Mouse (Mus musculus) kidney, postnatal 36 days (tissue): ENCODE data around the gene Fcho1.

Source experiments
- DNase-seq, 2 experiments: peaks; one replicate each; pipeline ENCODE4 v3.0.0; 2021 to 2022; ENCODE audit warnings: mixed read lengths in 2 of 2

Fcho1 gene

DNA sequence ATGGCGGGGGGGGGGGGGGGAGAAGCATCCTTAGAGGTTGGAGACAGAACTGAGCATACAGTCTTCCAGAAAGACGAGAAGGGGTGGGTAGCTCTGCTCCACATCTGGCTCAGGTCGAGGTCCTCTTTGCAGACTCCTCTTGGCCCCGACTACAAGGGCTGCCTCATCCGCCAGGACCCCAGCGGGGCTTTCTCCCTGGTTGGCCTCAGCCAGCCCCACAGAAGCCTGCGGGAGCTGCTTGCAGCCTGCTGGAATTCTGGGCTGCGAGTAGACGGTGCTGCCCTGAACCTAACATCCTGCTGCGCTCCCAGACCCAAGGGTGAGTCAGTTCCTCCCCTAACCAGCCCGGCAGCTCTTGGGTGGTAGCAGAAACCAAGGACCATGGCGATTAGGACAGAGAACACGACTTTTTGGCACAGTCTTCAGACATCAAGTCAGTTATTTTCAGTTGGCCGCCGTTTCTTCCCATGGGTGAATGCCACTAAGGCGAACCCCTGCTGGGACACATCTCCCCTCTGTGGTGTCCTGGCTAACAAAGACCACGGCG, 44.1 kb downstream of the Fcho1 start:
- no peak for DNase-seq

GRCm38 (mm10) chr8:71680471-71680870, 45.0 kb downstream of the Fcho1 start:
- DNase-seq = peak; percentile 60 to 68

DNA sequence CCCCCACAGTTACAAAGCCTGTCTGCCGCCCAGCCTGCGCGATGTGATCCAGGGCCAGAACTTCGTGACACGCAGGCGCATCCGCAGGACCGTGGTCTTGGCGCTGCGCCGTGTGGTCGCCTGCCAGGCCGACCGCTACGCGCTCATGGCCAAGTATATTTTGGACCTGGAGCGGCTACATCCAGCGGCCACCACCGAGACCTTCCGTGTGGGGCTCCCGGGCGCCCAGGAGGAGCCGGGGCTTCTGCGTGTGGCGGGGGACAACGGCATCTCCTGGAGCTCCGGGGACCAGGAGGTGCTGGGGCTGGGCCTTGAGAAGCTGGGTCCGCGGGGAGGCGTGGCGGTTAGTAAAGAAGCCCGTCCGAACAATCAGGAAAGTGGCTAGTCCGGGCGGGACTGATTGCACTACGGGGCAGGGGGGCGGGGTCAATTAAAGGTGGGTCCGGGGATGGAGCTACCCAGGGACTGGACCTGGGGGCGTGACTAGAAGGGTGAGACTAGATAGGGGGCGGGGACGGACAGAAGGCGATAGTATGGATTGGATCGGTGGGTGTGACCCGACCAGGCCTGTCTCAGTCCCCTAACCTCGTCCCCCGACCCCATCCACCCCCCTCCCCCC, 45.9 kb downstream of the Fcho1 start:
- peak in 1 of 2 experiments; percentile 45 for DNase-seq

GRCm38 (mm10) chr8:71679116-71679515, 46.4 kb downstream of the Fcho1 start:
- no peak for DNase-seq

GRCm38 (mm10) chr8:71678216-71678615, 47.3 kb downstream of the Fcho1 start:
- no peak for DNase-seq

DNA sequence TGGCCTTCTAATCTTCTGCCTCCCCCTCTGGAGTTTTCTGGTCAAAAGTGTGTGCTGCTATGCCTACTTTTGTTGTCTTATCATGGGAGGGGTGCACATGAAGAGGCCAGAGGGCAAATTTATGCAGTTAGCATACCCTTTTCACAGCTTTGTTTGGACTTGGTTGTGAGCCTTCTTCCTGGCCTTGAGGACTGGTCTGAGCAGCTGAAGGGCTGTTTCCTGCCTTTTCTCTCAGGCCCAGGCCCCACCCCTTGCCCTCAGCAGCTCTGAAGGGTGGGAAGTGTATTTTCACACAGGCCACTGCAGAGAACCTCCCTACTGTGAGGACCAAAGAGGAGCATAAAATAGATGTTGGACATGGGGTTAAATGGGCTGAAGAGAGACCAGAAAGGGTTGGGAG, 48.0 kb downstream of the Fcho1 start:
- DNase-seq = peak; percentile 50 to 70

- DNase-seq = no peak
Observed at GRCm38 (mm10) chr8:71676803-71677202, 48.7 kb downstream of the Fcho1 start.

DNA sequence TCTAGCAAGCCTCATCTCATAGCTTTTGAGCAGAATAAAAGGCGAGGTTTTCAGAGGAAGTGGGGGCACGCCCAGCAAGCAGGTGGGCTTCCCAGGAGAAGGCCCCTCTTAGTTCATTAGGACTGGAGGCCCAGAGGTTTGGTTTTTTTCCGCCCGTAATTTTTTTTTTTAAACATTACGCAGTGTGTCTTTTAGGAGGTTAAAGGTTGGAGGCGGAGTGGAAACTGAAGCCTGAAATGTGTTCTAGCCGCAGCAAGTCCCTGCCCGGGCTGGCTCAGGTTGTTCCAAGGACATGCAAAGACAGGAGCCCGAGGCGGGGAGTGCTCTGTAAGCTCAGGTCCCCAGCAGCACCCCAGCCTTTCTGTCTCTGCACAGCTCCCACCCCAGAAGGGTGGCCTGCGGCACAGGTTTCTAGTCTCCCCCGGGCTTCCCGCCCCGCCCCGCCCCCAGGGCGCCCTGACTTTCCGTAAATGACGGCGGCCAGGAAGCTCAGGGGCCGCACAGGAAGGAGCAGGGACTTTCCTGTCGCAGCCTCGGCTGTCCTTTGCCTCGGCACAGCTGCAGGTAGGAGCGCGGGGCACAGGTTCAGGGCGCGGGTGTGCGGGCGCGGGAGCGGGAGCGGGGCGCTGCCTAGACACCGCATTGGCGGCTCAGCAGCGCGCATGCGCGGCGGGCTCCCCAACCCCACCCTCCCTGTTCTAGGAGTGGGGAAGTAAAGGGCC, 49.3 kb downstream of the Fcho1 start, which contains the start of gene Jak3:
Jak3 (plus strand) TSS at position 277 of the 722 bp plus-strand sequence.
- peak; percentile 62 to 76 for DNase-seq

DNA sequence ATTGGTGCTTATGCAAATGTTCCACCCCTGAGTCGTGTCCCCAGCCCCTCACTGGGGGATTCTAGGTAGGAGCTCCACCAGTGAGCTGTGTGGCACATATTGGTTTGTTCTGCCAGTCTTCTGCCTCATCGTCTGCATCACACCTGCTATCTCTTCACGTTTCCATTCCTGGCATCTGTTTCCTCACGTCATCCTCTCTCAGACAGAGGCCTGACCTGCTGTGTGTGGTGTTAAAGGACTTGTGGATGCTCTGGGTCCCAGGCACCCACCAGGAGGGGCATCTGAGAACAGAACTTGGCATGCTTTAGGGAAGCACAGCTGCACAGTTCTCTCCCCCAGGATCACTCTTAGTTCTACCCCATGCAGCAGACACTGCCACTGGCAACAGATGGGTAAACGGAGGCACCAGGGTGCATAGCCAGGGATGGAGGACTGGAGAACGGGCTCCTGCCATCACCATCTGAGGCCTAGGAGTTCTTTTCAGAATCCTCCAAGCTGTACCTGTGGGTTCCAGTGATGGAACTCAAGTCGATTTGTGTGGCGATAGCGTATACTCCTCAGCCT, 50.0 kb downstream of the Fcho1 start:
- DNase-seq = no peak

DNA sequence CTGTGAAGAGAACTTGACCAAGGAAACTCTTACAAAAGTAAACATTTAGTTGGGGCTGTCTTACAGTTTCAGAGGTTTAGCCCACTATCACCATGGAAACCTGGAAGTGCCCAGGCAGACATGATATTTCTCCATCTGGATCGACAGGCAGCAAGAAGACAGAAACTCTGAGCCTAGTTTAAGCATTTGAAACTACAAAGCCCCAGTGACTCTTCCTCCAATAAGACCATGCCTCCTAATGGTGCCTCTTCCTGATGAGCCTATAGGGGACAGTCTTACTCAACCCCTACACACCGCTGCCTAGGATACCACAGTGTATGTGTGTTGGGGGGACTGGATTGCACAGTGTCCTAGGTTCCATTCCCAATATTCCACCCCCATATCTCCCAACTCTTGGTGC, 51.4 kb downstream of the Fcho1 start:
- no peak for DNase-seq

- no peak for DNase-seq
Observed at GRCm38 (mm10) chr8:71672168-71672735, 53.3 kb downstream of the Fcho1 start.

GRCm38 (mm10) chr8:71671549-71671965, 54.0 kb downstream of the Fcho1 start, which contains the start of gene Unc13a:
Unc13a (minus strand) TSS chr8:71671757.
- DNase-seq = peak; percentile 85 to 96

DNA sequence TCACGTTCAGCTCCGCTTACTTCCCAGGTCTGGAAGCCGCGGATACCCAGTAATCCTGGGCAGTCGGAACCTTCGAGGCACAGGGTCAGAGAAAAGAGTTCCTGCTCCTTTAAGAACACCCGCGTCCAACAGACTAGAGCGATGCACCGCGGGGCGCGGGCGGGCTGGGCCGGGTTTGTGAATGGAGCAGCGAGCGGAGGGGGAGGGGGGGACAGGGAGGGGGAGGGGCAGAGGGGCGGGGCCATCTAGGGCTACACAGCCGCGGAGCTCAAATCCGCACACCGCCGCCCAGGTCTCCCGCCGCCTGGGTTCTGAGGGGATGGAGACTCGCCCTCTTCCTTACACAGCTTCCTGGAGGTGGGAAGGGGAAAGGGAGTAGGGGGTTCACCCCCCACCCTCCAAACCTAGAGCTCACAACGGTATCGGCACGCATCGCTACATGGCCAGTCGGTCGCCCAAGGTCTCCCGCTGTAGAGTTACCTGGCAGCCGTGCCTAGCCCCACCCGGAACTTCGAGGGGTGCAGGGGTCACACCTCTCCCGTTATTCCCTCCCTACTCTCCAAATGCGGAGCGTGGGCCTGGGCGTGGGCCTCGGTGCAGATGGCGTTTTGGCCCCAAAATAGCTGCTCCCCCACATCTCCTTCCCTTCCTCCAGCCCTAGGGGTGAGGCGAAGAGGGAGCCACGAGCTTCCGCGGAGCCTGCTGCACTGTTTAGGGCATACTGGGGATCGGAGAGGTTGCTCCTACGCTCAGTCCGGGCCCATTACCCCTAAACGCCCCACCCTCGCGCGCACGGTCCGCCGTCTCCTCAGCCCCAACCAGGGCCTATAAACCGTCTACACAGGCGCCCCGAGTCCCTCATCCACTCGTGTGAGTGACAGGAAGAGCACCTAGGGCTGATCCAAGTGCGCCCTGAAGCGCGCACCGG, 54.6 kb downstream of the Fcho1 start:
- peak; percentile 55 to 65 for DNase-seq

DNA sequence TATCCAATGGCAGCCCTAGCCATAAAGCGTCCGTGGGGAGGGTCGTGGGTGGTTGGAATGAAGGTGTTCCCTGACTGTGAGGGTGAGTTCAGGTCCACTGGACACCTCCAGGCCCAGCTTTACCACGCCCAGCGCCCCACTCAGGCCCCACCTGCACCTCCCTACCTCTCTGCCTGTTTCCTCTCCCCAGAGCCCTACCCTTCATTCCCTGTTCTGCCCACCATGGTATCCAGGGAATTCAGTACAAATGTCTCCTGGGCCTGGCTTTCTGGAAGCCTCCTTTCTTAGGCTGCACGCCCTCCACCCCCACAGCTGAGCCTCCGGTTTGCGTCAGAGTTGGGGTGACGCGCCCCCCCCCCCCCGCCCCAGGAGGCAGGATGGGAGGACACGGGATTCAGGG, 55.3 kb downstream of the Fcho1 start:
- no peak for DNase-seq

DNA sequence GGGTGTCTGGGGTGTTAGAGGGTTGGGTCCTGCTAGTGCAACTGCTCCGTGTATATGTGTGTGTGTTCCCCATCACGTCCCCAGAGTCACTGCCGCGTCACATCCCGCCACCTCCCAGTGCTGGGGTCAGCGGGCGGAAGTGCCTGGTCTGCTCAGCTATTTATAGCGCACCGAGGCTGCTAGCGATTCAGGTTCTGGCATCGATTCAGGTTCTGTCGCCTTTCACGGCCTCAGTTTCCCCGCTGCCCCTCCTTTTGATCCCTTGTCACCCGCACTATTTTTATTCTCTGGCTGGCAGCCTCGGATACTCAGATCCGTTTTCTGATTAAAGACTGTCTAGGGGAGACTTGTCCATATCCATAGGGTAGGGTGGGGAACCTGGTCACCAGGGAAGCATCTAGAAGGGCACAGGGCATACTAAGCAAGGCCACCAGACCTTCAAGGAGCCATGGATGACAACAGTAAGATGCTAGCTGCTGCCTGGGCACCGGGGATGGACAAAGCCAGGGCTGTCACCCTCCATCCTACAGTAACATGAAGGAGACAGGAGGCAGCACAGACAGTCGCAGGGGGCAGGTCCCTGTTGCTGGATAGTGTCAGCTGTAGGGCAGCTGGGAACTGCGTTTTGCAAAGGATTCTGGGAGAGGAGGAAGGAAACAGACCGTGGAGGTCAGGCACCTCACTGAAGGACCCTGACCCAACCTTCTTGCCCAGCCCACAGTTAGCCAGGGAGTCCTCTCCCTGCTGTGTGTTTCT, 57.1 kb downstream of the Fcho1 start:
- peak; percentile 39 to 57 for DNase-seq

GRCm38 (mm10) chr8:71667256-71667655, 58.3 kb downstream of the Fcho1 start:
- no peak for DNase-seq

- no peak for DNase-seq
Observed at GRCm38 (mm10) chr8:71666855-71667254, 58.7 kb downstream of the Fcho1 start.

- peak; percentile 53 to 75 for DNase-seq
Observed at GRCm38 (mm10) chr8:71665331-71666130, 60.0 kb downstream of the Fcho1 start.

GRCm38 (mm10) chr8:71660325-71661120, 65.0 kb downstream of the Fcho1 start:
- peak; percentile 81 to 95 for DNase-seq

GRCm38 (mm10) chr8:71659751-71660150, 65.8 kb downstream of the Fcho1 start:
- DNase-seq = no peak
